Mouse (Mus musculus): Measurements from ENCODE around the gene Atp11b. TPM values are rescaled to one million over a fixed set of nuclear protein-coding genes. Genes with fewer than 3 reads are reported as not detected.

Gene Atp11b
- polyA plus RNA-seq, 1 experiment, result 33.0 TPM

DNA sequence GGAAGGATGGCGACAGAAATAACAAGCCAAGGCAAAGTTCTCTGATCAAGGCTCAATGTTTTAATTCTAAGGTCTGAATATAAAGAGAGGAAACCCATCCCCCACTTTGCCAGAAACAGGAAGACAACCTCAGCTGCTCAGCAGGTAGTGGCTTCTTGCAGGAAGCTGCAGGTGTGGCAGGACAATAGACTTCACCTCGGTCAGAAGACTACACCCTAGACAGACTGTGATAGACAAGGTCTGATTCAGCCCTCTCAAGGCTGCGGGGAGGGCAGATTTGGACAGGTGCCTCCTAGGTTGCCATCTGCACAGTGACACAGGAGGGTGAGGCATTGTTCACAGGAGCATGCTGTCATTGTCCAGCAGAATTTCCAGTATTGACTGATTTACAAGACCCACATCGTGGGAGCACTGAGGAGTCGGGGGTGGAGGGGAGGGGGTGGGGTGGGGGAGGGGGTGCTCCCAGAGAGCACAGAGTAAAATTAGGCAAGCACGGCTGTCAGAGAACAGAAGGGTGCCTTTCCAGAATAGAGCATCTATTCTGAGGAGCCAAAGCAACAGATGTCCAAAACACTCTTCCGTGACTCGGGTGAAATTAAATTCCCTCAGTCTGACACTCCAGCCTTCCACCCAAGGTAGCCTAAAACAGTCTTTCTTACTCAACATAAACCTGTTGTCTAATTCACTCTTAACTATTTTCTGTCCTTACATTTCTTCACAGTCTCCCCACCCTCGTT lies 30.2 kb upstream of the Atp11b start:
- no peak overlapping the region for H3K4me3 ChIP-seq (ENCODE audit: control insufficient read depth, low read depth, low read length)
- no peaks in the 10 kb centered on the region for H3K4me1 ChIP-seq (ENCODE audit: control insufficient read depth, insufficient read depth, low read length)
- H3K27ac ChIP-seq (ENCODE audit: control insufficient read depth, insufficient read depth, low read depth, low read length), result no peak overlapping the region
- no peaks in the 10 kb centered on the region for H3K36me3 ChIP-seq (ENCODE audit: control insufficient read depth, insufficient read depth, low read length)
- TF ChIP-seq POLR2A (IDR thresholded peaks at IDR 0.05; ENCODE audit: control insufficient read depth, low read depth, low read length) (no peak), CTCF (IDR thresholded peaks at IDR 0.05; ENCODE audit: control insufficient read depth, insufficient read depth, insufficient replicate concordance, low read depth, low read length) (no peak)
- no peaks in the 10 kb centered on the region for H3K27me3 ChIP-seq (ENCODE audit: control insufficient read depth, insufficient read depth, low read length)

- no peak overlapping the region for H3K4me3 ChIP-seq (ENCODE audit: control insufficient read depth, low read depth, low read length)
- no peak for TF ChIP-seq POLR2A (IDR thresholded peaks at IDR 0.05; ENCODE audit: control insufficient read depth, low read depth, low read length)
- TF ChIP-seq CTCF (IDR thresholded peaks at IDR 0.05; ENCODE audit: control insufficient read depth, insufficient read depth, insufficient replicate concordance, low read depth, low read length), result no peak
- H3K4me1 ChIP-seq (ENCODE audit: control insufficient read depth, insufficient read depth, low read length), result no peaks in the 10 kb centered on the region
- no peaks in the 10 kb centered on the region for H3K36me3 ChIP-seq (ENCODE audit: control insufficient read depth, insufficient read depth, low read length)
- H3K27ac ChIP-seq (ENCODE audit: control insufficient read depth, insufficient read depth, low read depth, low read length), result no peak overlapping the region
- H3K27me3 ChIP-seq (ENCODE audit: control insufficient read depth, insufficient read depth, low read length), result no peaks in the 10 kb centered on the region
These were observed 28.8 kb upstream of the Atp11b start for GRCm38 (mm10) chr3:35725096-35725495.

DNA sequence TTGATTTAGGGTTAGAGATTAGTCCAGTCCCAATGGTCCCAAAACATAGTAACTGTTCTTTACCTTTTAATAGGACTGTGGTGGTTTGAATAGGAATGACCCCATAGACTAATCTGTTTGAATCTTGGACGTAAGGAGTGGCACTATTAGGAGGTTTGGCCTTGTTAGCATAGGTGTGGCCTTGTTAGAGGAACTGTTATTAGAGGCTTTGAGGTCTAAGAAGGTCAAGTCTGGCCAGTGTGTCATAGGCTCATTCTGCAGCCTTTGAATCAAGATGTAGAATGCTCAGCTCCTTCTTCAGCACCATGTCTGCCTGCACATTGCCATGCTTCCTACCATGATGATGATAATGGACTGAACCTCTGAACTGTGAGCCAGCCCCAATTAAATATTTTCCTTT lies 27.0 kb upstream of the Atp11b start:
- no peak overlapping the region for H3K4me3 ChIP-seq (ENCODE audit: control insufficient read depth, low read depth, low read length)
- H3K27me3 ChIP-seq (ENCODE audit: control insufficient read depth, insufficient read depth, low read length), result no peaks in the 10 kb centered on the region
- no peak overlapping the region for H3K27ac ChIP-seq (ENCODE audit: control insufficient read depth, insufficient read depth, low read depth, low read length)
- H3K4me1 ChIP-seq (ENCODE audit: control insufficient read depth, insufficient read depth, low read length), result no peaks in the 10 kb centered on the region
- no peaks in the 10 kb centered on the region for H3K36me3 ChIP-seq (ENCODE audit: control insufficient read depth, insufficient read depth, low read length)
- TF ChIP-seq CTCF (IDR thresholded peaks at IDR 0.05; ENCODE audit: control insufficient read depth, insufficient read depth, insufficient replicate concordance, low read depth, low read length) (no peak), POLR2A (IDR thresholded peaks at IDR 0.05; ENCODE audit: control insufficient read depth, low read depth, low read length) (no peak)

DNA sequence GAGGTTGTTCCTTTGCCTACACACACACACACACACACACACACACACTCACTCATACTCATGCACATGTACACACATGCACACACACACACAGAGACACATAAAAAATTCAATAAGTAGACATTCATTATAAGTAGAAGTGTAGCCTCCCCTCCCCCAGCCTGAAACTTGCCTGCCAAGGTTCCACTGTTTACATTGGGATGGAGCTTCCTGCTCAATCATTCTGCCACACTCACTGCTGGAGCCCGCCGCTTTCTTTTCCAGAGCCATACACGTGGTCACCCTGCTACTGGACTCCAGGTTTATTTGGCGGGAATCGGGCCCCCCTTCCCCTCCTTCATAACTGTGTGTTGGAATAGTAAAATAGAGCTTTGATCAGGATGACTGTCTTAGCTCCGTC lies 24.4 kb upstream of the Atp11b start:
- Histone ChIP-seq H3K27ac (ENCODE audit: control insufficient read depth, insufficient read depth, low read depth, low read length) (no peak overlapping the region), H3K27me3 (ENCODE audit: control insufficient read depth, insufficient read depth, low read length) (no peaks in the 10 kb centered on the region), H3K36me3 (ENCODE audit: control insufficient read depth, insufficient read depth, low read length) (no peaks in the 10 kb centered on the region), H3K4me1 (ENCODE audit: control insufficient read depth, insufficient read depth, low read length) (no peaks in the 10 kb centered on the region), H3K4me3 (ENCODE audit: control insufficient read depth, low read depth, low read length) (no peak overlapping the region)
- TF ChIP-seq CTCF (IDR thresholded peaks at IDR 0.05; ENCODE audit: control insufficient read depth, insufficient read depth, insufficient replicate concordance, low read depth, low read length) (no peak), POLR2A (IDR thresholded peaks at IDR 0.05; ENCODE audit: control insufficient read depth, low read depth, low read length) (no peak)

DNA sequence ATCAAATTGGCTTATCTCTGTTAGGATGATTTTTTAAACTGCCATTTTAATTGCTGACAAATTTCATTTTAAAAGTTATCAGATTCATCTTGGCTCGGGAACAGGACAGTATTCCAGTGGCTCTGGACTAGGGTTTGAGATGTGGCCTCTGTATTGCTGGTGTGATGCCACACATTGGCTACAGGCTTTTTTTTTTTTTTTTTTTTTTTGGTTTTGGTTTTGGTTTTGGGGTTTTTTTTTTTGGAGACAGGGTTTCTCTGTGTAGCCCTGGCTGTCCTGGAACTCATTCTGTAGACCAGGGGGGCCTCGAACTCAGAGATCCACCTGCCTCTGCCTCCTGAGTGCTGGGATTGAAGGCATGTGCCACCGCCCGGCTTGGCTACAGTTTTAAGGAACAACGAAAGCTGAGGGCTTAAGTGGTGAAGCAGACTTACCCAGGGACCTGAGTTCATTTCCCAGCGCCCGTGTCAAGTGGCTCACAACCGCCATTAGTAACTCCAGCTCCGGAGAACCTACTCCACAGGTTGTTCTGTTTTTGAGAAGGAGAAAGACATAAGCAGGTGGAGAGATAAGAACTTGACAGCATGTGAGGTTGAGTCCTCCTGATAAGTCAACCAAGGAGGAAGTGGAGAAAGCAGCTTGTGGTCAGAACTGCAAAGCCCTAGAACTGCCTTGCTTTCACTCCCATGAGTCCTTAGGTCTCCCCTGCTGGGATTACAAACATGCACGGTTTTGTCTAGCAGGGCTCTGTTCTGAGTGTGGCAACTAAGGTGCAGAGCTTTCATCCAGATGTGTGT lies 21.7 kb upstream of the Atp11b start:
- TF ChIP-seq CTCF (IDR thresholded peaks at IDR 0.05; ENCODE audit: control insufficient read depth, insufficient read depth, insufficient replicate concordance, low read depth, low read length) (no peak), POLR2A (IDR thresholded peaks at IDR 0.05; ENCODE audit: control insufficient read depth, low read depth, low read length) (no peak)
- Histone ChIP-seq H3K4me1 (ENCODE audit: control insufficient read depth, insufficient read depth, low read length) (no peaks in the 10 kb centered on the region), H3K36me3 (ENCODE audit: control insufficient read depth, insufficient read depth, low read length) (no peaks in the 10 kb centered on the region), H3K4me3 (ENCODE audit: control insufficient read depth, low read depth, low read length) (no peak overlapping the region), H3K27ac (ENCODE audit: control insufficient read depth, insufficient read depth, low read depth, low read length) (no peak overlapping the region), H3K27me3 (ENCODE audit: control insufficient read depth, insufficient read depth, low read length) (no peaks in the 10 kb centered on the region)

DNA sequence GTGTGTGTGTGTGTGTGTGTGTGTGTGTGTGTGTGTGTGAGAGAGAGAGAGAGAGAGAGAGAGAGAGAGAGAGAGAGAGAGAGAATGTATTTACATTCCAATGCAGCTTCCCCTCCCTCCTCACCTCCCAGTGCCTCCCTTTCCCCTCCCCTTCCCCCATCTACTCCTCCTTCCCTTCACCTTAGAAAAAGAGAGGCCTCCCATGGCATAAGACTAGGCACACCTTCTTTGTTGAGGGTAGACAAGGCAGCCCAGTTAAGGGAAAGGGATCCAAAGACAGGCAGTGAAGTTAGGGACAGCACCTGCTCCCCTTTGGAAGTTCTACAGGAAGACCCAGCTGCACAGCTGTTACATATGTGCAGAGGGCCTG lies 21.1 kb upstream of the Atp11b start:
- no peak overlapping the region for H3K27ac ChIP-seq (ENCODE audit: control insufficient read depth, insufficient read depth, low read depth, low read length)
- no peak overlapping the region for H3K4me3 ChIP-seq (ENCODE audit: control insufficient read depth, low read depth, low read length)
- TF ChIP-seq CTCF (IDR thresholded peaks at IDR 0.05; ENCODE audit: control insufficient read depth, insufficient read depth, insufficient replicate concordance, low read depth, low read length) (no peak), POLR2A (IDR thresholded peaks at IDR 0.05; ENCODE audit: control insufficient read depth, low read depth, low read length) (no peak)
- no peaks in the 10 kb centered on the region for H3K27me3 ChIP-seq (ENCODE audit: control insufficient read depth, insufficient read depth, low read length)
- H3K36me3 ChIP-seq (ENCODE audit: control insufficient read depth, insufficient read depth, low read length), result no peaks in the 10 kb centered on the region
- H3K4me1 ChIP-seq (ENCODE audit: control insufficient read depth, insufficient read depth, low read length), result no peaks in the 10 kb centered on the region

- TF ChIP-seq CTCF (IDR thresholded peaks at IDR 0.05; ENCODE audit: control insufficient read depth, insufficient read depth, insufficient replicate concordance, low read depth, low read length) (no peak), POLR2A (IDR thresholded peaks at IDR 0.05; ENCODE audit: control insufficient read depth, low read depth, low read length) (no peak)
- H3K36me3 ChIP-seq (ENCODE audit: control insufficient read depth, insufficient read depth, low read length), result no peaks in the 10 kb centered on the region
- no peaks in the 10 kb centered on the region for H3K4me1 ChIP-seq (ENCODE audit: control insufficient read depth, insufficient read depth, low read length)
- H3K27ac ChIP-seq (ENCODE audit: control insufficient read depth, insufficient read depth, low read depth, low read length), result no peak overlapping the region
- no peaks in the 10 kb centered on the region for H3K27me3 ChIP-seq (ENCODE audit: control insufficient read depth, insufficient read depth, low read length)
- H3K4me3 ChIP-seq (ENCODE audit: control insufficient read depth, low read depth, low read length), result no peak overlapping the region
These were observed 19.4 kb upstream of the Atp11b start for GRCm38 (mm10) chr3:35734509-35734908.

Data from testis, adult 2 months (tissue).